Mouse (Mus musculus) MEL (cell line): ENCODE results near the gene Nsun2. TPM values are rescaled to one million over a fixed set of nuclear protein-coding genes. Genes with fewer than 3 reads are reported as not detected.

Experiments
- DNase-seq: peaks from one replicate; pipeline ENCODE4 v3.0.0; 2011; ENCODE audit warnings: low read depth, low spot score
- H3K27ac ChIP-seq: 2 replicates; pipeline ENCODE4 v1.5.1; 2012; ENCODE audit warnings: low read depth, mild to moderate bottlenecking, control low read depth, low read length, moderate library complexity; ENCODE audit not compliant: control insufficient read depth
- H3K27me3 ChIP-seq, 2 experiments: fragments of 150-350 bp in 1 of 2; sonication (generic) in 1 of 2; 2 replicates each; pipeline ENCODE4 v1.6.1; 2012; ENCODE audit warnings: low read length in 2 of 2, mild to moderate bottlenecking in 2 of 2, improper control_type of control experiment in 1 of 2, moderate library complexity in 1 of 2; ENCODE audit not compliant: insufficient read depth in 2 of 2, control insufficient read depth in 1 of 2
- H3K36me3 ChIP-seq, 2 experiments: 2 replicates each; pipeline ENCODE4 v1.6.1; 2012 to 2014; ENCODE audit warnings: low read length in 2 of 2, improper control_type of control experiment in 1 of 2, inconsistent platforms in 1 of 2, mild to moderate bottlenecking in 1 of 2; ENCODE audit not compliant: insufficient read depth in 2 of 2, control insufficient read depth in 1 of 2
- H3K4me1 ChIP-seq, 2 experiments: fragments of 150-350 bp in 1 of 2; sonication (generic) in 1 of 2; 2 replicates each; pipeline ENCODE4 v1.6.1; 2012; ENCODE audit warnings: low read length in 2 of 2, improper control_type of control experiment in 1 of 2, mild to moderate bottlenecking in 1 of 2; ENCODE audit not compliant: insufficient read depth in 2 of 2, control insufficient read depth in 1 of 2
- H3K4me3 ChIP-seq, 2 experiments: fragments of 150-350 bp in 1 of 2; sonication (generic) in 1 of 2; 2 replicates each; pipeline ENCODE4 v1.5.1; 2012; ENCODE audit warnings: low read depth in 2 of 2, low read length in 2 of 2, mild to moderate bottlenecking in 2 of 2, moderate library complexity in 2 of 2, control low read depth in 1 of 2, improper control_type of control experiment in 1 of 2; ENCODE audit not compliant: control insufficient read depth in 1 of 2, insufficient read depth in 1 of 2
- H3K79me2 ChIP-seq: 2 replicates; pipeline ENCODE4 v1.6.1; 2012; ENCODE audit warnings: mild to moderate bottlenecking, low read length, moderate library complexity; ENCODE audit not compliant: control insufficient read depth, poor library complexity, insufficient read depth
- H3K9ac ChIP-seq: 2 replicates; pipeline ENCODE4 v1.6.1; 2012; ENCODE audit warnings: low read depth, mild to moderate bottlenecking, control low read depth, low read length, moderate library complexity; ENCODE audit not compliant: control insufficient read depth, poor library complexity, severe bottlenecking
- H3K9me3 ChIP-seq: fragments of 150-350 bp; sonication (generic); replicated peaks from 2 replicates; pipeline ENCODE4 v1.6.1; 2012; ENCODE audit warnings: mild to moderate bottlenecking, low read length, improper control_type of control experiment, moderate library complexity; ENCODE audit not compliant: insufficient read depth
- CHD2 ChIP-seq: IDR thresholded peaks from 2 replicates; pipeline ENCODE4 v1.6.1; 2011; ENCODE audit warnings: low read length, improper control_type of control experiment
- CTCF ChIP-seq, 3 experiments: IDR thresholded peaks in 2 of 3; conservative IDR thresholded peaks in 1 of 3; 2 replicates each; pipeline ENCODE4 v1.5.1; 2011 to 2012; ENCODE audit warnings: low read length in 3 of 3, low read depth in 2 of 3, mild to moderate bottlenecking in 2 of 3, improper control_type of control experiment in 1 of 3, inconsistent platforms in 1 of 3, mixed read lengths in 1 of 3, moderate library complexity in 1 of 3; ENCODE audit not compliant: control insufficient read depth in 1 of 3, insufficient read depth in 1 of 3, poor library complexity in 1 of 3, severe bottlenecking in 1 of 3
- E2F4 ChIP-seq: IDR thresholded peaks from 2 replicates; pipeline ENCODE4 v1.6.1; 2011; ENCODE audit warnings: low read depth, low read length, improper control_type of control experiment, borderline replicate concordance
- EP300 ChIP-seq, 2 experiments: IDR thresholded peaks; 2 replicates each; pipeline ENCODE4 v1.6.1; 2011; ENCODE audit warnings: improper control_type of control experiment in 2 of 2, low read length in 2 of 2, low read depth in 1 of 2, mild to moderate bottlenecking in 1 of 2
- ETS1 ChIP-seq: IDR thresholded peaks from 2 replicates; pipeline ENCODE4 v1.6.1; 2012; ENCODE audit warnings: low read depth, mild to moderate bottlenecking, inconsistent platforms, low read length, improper control_type of control experiment, moderate library complexity
- GATA1 ChIP-seq: IDR thresholded peaks from 2 replicates; pipeline ENCODE4 v1.6.1; 2011; ENCODE audit warnings: low read depth, low read length, improper control_type of control experiment
- MEF2A ChIP-seq: IDR thresholded peaks from 2 replicates; pipeline ENCODE4 v1.6.1; 2014; ENCODE audit warnings: low read depth, mild to moderate bottlenecking, inconsistent platforms, low read length, improper control_type of control experiment; ENCODE audit not compliant: poor library complexity, insufficient replicate concordance, severe bottlenecking; ENCODE audit errors: extremely low read depth
- MXI1 ChIP-seq: IDR thresholded peaks from 2 replicates; pipeline ENCODE4 v1.6.1; 2011; ENCODE audit warnings: mild to moderate bottlenecking, low read depth, low read length, improper control_type of control experiment
- MYB ChIP-seq: IDR thresholded peaks from 2 replicates; pipeline ENCODE4 v1.6.1; 2011; ENCODE audit warnings: mild to moderate bottlenecking, low read depth, low read length, improper control_type of control experiment
- MYC ChIP-seq: IDR thresholded peaks from 2 replicates; pipeline ENCODE4 v1.6.1; 2011; ENCODE audit warnings: low read depth, mild to moderate bottlenecking, low read length, improper control_type of control experiment, moderate library complexity
- NELFE ChIP-seq: IDR thresholded peaks from 2 replicates; pipeline ENCODE4 v1.6.1; 2011; ENCODE audit warnings: low read depth, low read length, improper control_type of control experiment
- NRF1 ChIP-seq: IDR thresholded peaks from 2 replicates; pipeline ENCODE4 v1.6.1; 2014; ENCODE audit warnings: low read depth, mild to moderate bottlenecking, inconsistent platforms, low read length, improper control_type of control experiment, moderate library complexity; ENCODE audit not compliant: poor library complexity, insufficient read depth, severe bottlenecking
- POLR2AphosphoS2 ChIP-seq: IDR thresholded peaks from 2 replicates; pipeline ENCODE4 v1.6.1; 2011; ENCODE audit warnings: low read length, improper control_type of control experiment
- POLR2AphosphoS5 ChIP-seq: IDR thresholded peaks from 2 replicates; pipeline ENCODE4 v1.6.1; 2012; ENCODE audit warnings: low read depth, borderline replicate concordance, mild to moderate bottlenecking, inconsistent platforms, low read length, moderate library complexity, mixed read lengths
- SMC3 ChIP-seq: IDR thresholded peaks from 2 replicates; pipeline ENCODE4 v1.6.1; 2011; ENCODE audit warnings: low read depth, low read length, improper control_type of control experiment
- TAL1 ChIP-seq: IDR thresholded peaks from 2 replicates; pipeline ENCODE4 v1.6.1; 2012; ENCODE audit warnings: mild to moderate bottlenecking, inconsistent platforms, low read length, moderate library complexity, mixed read lengths
- TBP ChIP-seq: IDR thresholded peaks from 2 replicates; pipeline ENCODE4 v1.8.0; 2011; ENCODE audit warnings: low read depth, low read length, improper control_type of control experiment
- TCF12 ChIP-seq: IDR thresholded peaks from 2 replicates; pipeline ENCODE4 v1.6.1; 2014; ENCODE audit warnings: low read depth, mild to moderate bottlenecking, inconsistent platforms, low read length, improper control_type of control experiment, moderate library complexity
- UBTF ChIP-seq: IDR thresholded peaks from 2 replicates; pipeline ENCODE4 v1.6.1; 2012; ENCODE audit warnings: low read depth, mild to moderate bottlenecking, inconsistent platforms, low read length, improper control_type of control experiment, moderate library complexity, borderline replicate concordance; ENCODE audit not compliant: insufficient read depth
- USF1 ChIP-seq: IDR thresholded peaks from 2 replicates; pipeline ENCODE4 v1.6.1; 2014; ENCODE audit warnings: low read depth, mild to moderate bottlenecking, inconsistent platforms, low read length, improper control_type of control experiment, moderate library complexity
- USF2 ChIP-seq, 2 experiments: IDR thresholded peaks; 2 replicates each; pipeline ENCODE4 v1.6.1; 2011 to 2012; ENCODE audit warnings: improper control_type of control experiment in 2 of 2, low read length in 2 of 2, borderline replicate concordance in 1 of 2, inconsistent platforms in 1 of 2, low read depth in 1 of 2, mild to moderate bottlenecking in 1 of 2; ENCODE audit not compliant: insufficient read depth in 1 of 2
- ZC3H11A ChIP-seq: IDR thresholded peaks from 2 replicates; pipeline ENCODE4 v1.6.1; 2012; ENCODE audit warnings: low read depth, mild to moderate bottlenecking, inconsistent platforms, low read length, improper control_type of control experiment
- ZKSCAN1 ChIP-seq: IDR thresholded peaks from 2 replicates; pipeline ENCODE4 v1.6.1; 2012; ENCODE audit warnings: low read depth, mild to moderate bottlenecking, inconsistent platforms, low read length, improper control_type of control experiment, moderate library complexity
- ZNF384 ChIP-seq: IDR thresholded peaks from 2 replicates; pipeline ENCODE4 v1.6.1; 2012; ENCODE audit warnings: low read depth, mild to moderate bottlenecking, inconsistent platforms, low read length, improper control_type of control experiment
- polyA plus RNA-seq, 2 experiments: library from polyadenylated mRNA; stranded (reverse) in 1 of 2; unstranded in 1 of 2; fragments of >175 nt in 1 of 2; fragments of >200 nt in 1 of 2; gene quantifications; 2 replicates each; pipeline versions ENCODE4 v1.2.1 to v1.2.4; 2012; ENCODE audit warnings: low replicate concordance in 2 of 2, low read depth in 1 of 2; ENCODE audit not compliant: insufficient read length in 2 of 2, insufficient read depth in 1 of 2, missing spikeins in 1 of 2
- total RNA-seq: library from RNA; depleted of rRNA; stranded (reverse); fragments of 300-350 nt; gene quantifications from 2 replicates; pipeline ENCODE4 v1.2.3, GENCODE M21; 2012

The Nsun2 gene
- total and polyA plus RNA-seq, 3 experiments = 277 to 303 (median 302) TPM

GRCm38 (mm10) chr13:69555957-69556482 is 22.5 kb downstream of the Nsun2 start:
- TF ChIP-seq USF1 (peak; percentile 67), USF2 (IDR thresholded peaks at IDR 0.05; ENCODE audit: borderline replicate concordance in 1 of 2, insufficient read depth in 1 of 2, low read depth in 1 of 2, low read length in 2 of 2) (0 out of 4 replicates have a peak, but pooled peaks of 1 of the 2 experiments have one; percentile 31), TCF12 (no peak)
- Histone ChIP-seq H3K4me3 (no peak overlapping the region), H3K9me3 (no peaks in the 10 kb centered on the region), H3K79me2 (no peaks in the 10 kb centered on the region), H3K36me3 (no peaks in the 10 kb centered on the region), H3K9ac (no peak overlapping the region), H3K27ac (no peak overlapping the region), H3K4me1 (peaks cover 0 to 10% of the 10 kb centered on the region in 2 experiments; a peak in 3 of 4 replicates), H3K27me3 (no peaks in the 10 kb centered on the region)
- peak; percentile 28 for DNase-seq

- TF ChIP-seq POLR2AphosphoS5 (no peak), E2F4 (no peak), TCF12 (no peak), GATA1 (no peak), UBTF (no peak), SMC3 (no peak), MYB (no peak)
- Histone ChIP-seq H3K4me1 (peaks cover 0 to 10% of the 10 kb centered on the region in 2 experiments; a peak in 3 of 4 replicates), H3K9ac (no peak overlapping the region), H3K4me3 (no peak overlapping the region), H3K27me3 (no peaks in the 10 kb centered on the region), H3K27ac (no peak overlapping the region), H3K36me3 (no peaks in the 10 kb centered on the region), H3K9me3 (no peaks in the 10 kb centered on the region), H3K79me2 (no peaks in the 10 kb centered on the region)
- peak; percentile 57 for DNase-seq
These were observed 23.2 kb downstream of the Nsun2 start for GRCm38 (mm10) chr13:69556728-69557127.

DNA sequence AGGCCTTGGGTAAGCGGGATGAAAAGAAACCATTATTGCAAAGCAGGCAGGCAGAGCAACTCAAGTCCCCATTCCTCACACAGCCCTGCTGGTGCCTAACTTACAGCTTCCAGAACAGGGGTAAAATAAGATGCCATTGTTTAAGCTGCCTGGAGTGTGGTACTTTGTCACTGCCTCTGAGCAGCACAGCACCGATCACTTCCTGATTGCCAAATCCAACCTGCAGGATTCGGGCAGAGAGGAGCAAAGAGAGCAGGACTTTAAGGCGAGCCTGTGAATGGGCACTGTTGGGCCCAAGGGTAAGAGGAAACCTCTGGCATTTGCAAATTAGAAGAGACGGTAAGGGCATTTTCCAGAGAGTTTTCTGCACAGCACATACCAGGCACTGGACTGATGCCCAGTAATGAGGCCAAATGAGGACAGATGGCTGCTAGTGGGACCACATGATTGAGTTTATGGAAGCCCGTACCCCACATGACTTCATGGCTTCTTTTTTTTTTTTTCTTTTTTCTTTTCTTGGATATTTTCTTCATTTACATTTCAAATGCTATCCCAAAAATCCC is 24.6 kb downstream of the Nsun2 start:
- H3K79me2 ChIP-seq = no peaks in the 10 kb centered on the region
- H3K9ac ChIP-seq = no peak overlapping the region
- H3K4me1 ChIP-seq = peaks cover 0 to 12% of the 10 kb centered on the region in 2 experiments; a peak in 3 of 4 replicates
- H3K4me3 ChIP-seq = no peak overlapping the region
- H3K27me3 ChIP-seq = no peaks in the 10 kb centered on the region
- no peaks in the 10 kb centered on the region for H3K36me3 ChIP-seq
- H3K9me3 ChIP-seq = no peaks in the 10 kb centered on the region
- no peak for DNase-seq
- no peak overlapping the region for H3K27ac ChIP-seq
- TF ChIP-seq TCF12 (no peak), POLR2AphosphoS2 (no peak), NELFE (no peak), NRF1 (no peak), ETS1 (no peak), MYC (no peak), CTCF (IDR thresholded peaks at IDR 0.05 in 2 of 3, conservative IDR thresholded peaks at IDR 0.05 in 1 of 3; ENCODE audit: control insufficient read depth in 1 of 3, insufficient read depth in 1 of 3, low read depth in 2 of 3, low read length in 3 of 3, poor library complexity in 1 of 3, severe bottlenecking in 1 of 3) (no peak), TAL1 (no peak), MXI1 (no peak), ZKSCAN1 (no peak), CHD2 (no peak), ZC3H11A (no peak), ZNF384 (no peak), MEF2A (no peak), TBP (no peak), EP300 (IDR thresholded peaks at IDR 0.05; ENCODE audit: low read depth in 1 of 2, low read length in 2 of 2) (no peak)
